Mouse (Mus musculus): ENCODE measurements around the gene Ubn2.
"Not testable (repeated sequence)": the region's sequence is repeated elsewhere in the genome, so short reads cannot be mapped to it uniquely, and the experiment has no call there.

Gene Ubn2

GRCm38 (mm10) chr6:38534640-38535365 lies 101.1 kb downstream of the Ubn2 start:
- peak; percentile 97 to 100 for DNase-seq

- DNase-seq: no peak
These were observed 101.6 kb downstream of the Ubn2 start for GRCm38 (mm10) chr6:38535366-38535690.

GRCm38 (mm10) chr6:38535788-38536187 lies 102.0 kb downstream of the Ubn2 start:
- no peak for DNase-seq

- DNase-seq: not testable (repeated sequence)
These were observed 110.4 kb downstream of the Ubn2 start for GRCm38 (mm10) chr6:38544141-38544540.

- not testable (repeated sequence) for DNase-seq
These were observed 113.3 kb downstream of the Ubn2 start for GRCm38 (mm10) chr6:38547005-38547404.

GRCm38 (mm10) chr6:38547707-38548106 lies 114.0 kb downstream of the Ubn2 start:
- DNase-seq: no peak

GRCm38 (mm10) chr6:38548595-38548994 lies 114.8 kb downstream of the Ubn2 start:
- DNase-seq: not testable (repeated sequence)

GRCm38 (mm10) chr6:38549840-38550239 lies 116.1 kb downstream of the Ubn2 start:
- DNase-seq: not testable (repeated sequence)

GRCm38 (mm10) chr6:38550250-38551061 lies 116.7 kb downstream of the Ubn2 start:
- DNase-seq: no peak

- peak; percentile 94 to 97 for DNase-seq
These were observed 117.6 kb downstream of the Ubn2 start, which contains the start of gene Luc7l2 for GRCm38 (mm10) chr6:38551062-38551988. Gene Luc7l2, plus strand, starts transcription at chr6:38551334.

- peak; percentile 97 to 98 for DNase-seq
These were observed 118.4 kb downstream of the Ubn2 start for GRCm38 (mm10) chr6:38551989-38552635.

GRCm38 (mm10) chr6:38552636-38553000 lies 118.9 kb downstream of the Ubn2 start:
- no peak for DNase-seq

Measured in thymus, postnatal 36 days (tissue).